Mouse (Mus musculus) spleen, adult 2 months (tissue): ENCODE measurements around the gene Atp1a4. TPM values are rescaled to one million over a fixed set of nuclear protein-coding genes. Genes with fewer than 3 reads are reported as not detected.

Source experiments
- DNase-seq, 2 experiments: peaks; one replicate each; pipeline versions ENCODE4 v3.0.0 to v3.0.0-alpha.2; 2012 to 2021; ENCODE audit warnings: low spot score in 2 of 2, low read depth in 1 of 2
- H3K27ac ChIP-seq: fragments of 200-500 bp; 2 replicates; pipeline ENCODE4 v1.5.1; 2012; ENCODE audit warnings: low read length, inconsistent platforms; ENCODE audit not compliant: insufficient read depth
- H3K27me3 ChIP-seq: fragments of 200-500 bp; 2 replicates; pipeline ENCODE4 v1.6.1; 2012; ENCODE audit warnings: mild to moderate bottlenecking, moderate library complexity, low read length, inconsistent platforms; ENCODE audit not compliant: control insufficient read depth, insufficient read depth
- H3K36me3 ChIP-seq: fragments of 200-500 bp; 2 replicates; pipeline ENCODE4 v1.6.1; 2012; ENCODE audit warnings: mild to moderate bottlenecking, low read length, inconsistent platforms; ENCODE audit not compliant: control insufficient read depth, insufficient read depth
- H3K4me1 ChIP-seq: fragments of 200-500 bp; 2 replicates; pipeline ENCODE4 v1.6.1; 2011; ENCODE audit warnings: inconsistent platforms; ENCODE audit not compliant: control insufficient read depth, insufficient read depth, insufficient read length
- H3K4me3 ChIP-seq: fragments of 200-500 bp; 2 replicates; pipeline ENCODE4 v1.5.1; 2011; ENCODE audit warnings: mild to moderate bottlenecking, inconsistent platforms; ENCODE audit not compliant: insufficient read depth, insufficient read length; ENCODE audit errors: extremely low read depth
- CTCF ChIP-seq: fragments of 200-500 bp; IDR thresholded peaks from 2 replicates; pipeline ENCODE4 v1.5.1; 2011; ENCODE audit warnings: mild to moderate bottlenecking, inconsistent platforms; ENCODE audit not compliant: insufficient read depth, insufficient read length, insufficient replicate concordance; ENCODE audit errors: extremely low read depth
- POLR2A ChIP-seq: fragments of 200-500 bp; IDR thresholded peaks from 2 replicates; pipeline ENCODE4 v1.6.1; 2011; ENCODE audit warnings: low read depth, low read length, inconsistent platforms
- WGBS: fragments of 180-500 bp; shearing (Covaris S2); methylation state at CpG from one replicate; pipeline ENCODE4 v1.1.7; 2018; 5-methylcytosine and 5-hydroxymethylcytosine counted together
- polyA plus RNA-seq: library from polyadenylated mRNA; depleted of rRNA; stranded (reverse); fragments of >200 nt; gene quantifications from 2 replicates; pipeline ENCODE4 v1.2.3, GENCODE M21; 2012

Gene Atp1a4
- polyA plus RNA-seq, 1 experiment, result not detected

- WGBS, result 58% methylated on average over 6 of the region's 6 CpGs
- Histone ChIP-seq H3K27me3 (no peaks in the 10 kb centered on the region), H3K4me3 (no peak overlapping the region), H3K27ac (no peak overlapping the region), H3K4me1 (peaks cover 7% of the 10 kb centered on the region; the same call in 1 of the 2 replicates), H3K36me3 (no peaks in the 10 kb centered on the region)
- no peak for DNase-seq
- TF ChIP-seq POLR2A, result no peak
- no peak for TF ChIP-seq CTCF
These were observed 44.6 kb upstream of the Atp1a4 start for GRCm38 (mm10) chr1:172302851-172303250.

GRCm38 (mm10) chr1:172302311-172302710, 44.1 kb upstream of the Atp1a4 start:
- H3K36me3 ChIP-seq, result no peaks in the 10 kb centered on the region
- peaks cover 7% of the 10 kb centered on the region; the same call in 1 of the 2 replicates for H3K4me1 ChIP-seq
- no peaks in the 10 kb centered on the region for H3K27me3 ChIP-seq
- H3K4me3 ChIP-seq, result no peak overlapping the region
- no peak for DNase-seq
- no peak overlapping the region for H3K27ac ChIP-seq
- WGBS, result 46% methylated on average over 3 of the region's 3 CpGs
- TF ChIP-seq CTCF, result no peak
- TF ChIP-seq POLR2A, result no peak

DNA sequence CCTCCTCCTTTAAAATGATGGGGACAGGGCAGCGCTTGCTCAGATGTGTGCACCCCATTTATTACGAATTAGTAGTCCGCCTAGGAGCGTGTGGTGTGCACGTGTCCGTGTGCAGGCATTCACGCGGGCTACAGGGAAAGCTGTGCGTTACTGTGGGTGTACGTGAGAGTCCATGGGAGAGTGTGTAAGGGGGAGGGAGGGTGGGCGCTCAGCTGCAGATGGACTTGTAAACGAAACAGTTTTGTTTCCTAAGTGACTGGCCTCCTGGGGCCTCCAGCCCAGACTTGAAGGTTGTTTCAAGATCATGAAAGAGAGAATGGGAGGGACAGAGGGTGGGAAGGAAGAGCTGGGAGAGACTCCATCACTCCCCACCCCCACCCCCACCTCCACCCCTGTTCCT, 43.0 kb upstream of the Atp1a4 start:
- H3K27me3 ChIP-seq, result no peaks in the 10 kb centered on the region
- 80% methylated on average over 12 of the region's 12 CpGs for WGBS

GRCm38 (mm10) chr1:172300247-172300646, 42.0 kb upstream of the Atp1a4 start:
- TF ChIP-seq POLR2A, result no peak
- TF ChIP-seq CTCF, result no peak
- H3K27me3 ChIP-seq, result no peaks in the 10 kb centered on the region
- no peak overlapping the region for H3K4me3 ChIP-seq
- 68% methylated on average over 5 of the region's 5 CpGs for WGBS
- no peaks in the 10 kb centered on the region for H3K36me3 ChIP-seq
- no peaks in the 10 kb centered on the region for H3K4me1 ChIP-seq
- no peak overlapping the region for H3K27ac ChIP-seq
- no peak for DNase-seq

More for the DNA sequence above, 43.0 kb upstream of the Atp1a4 start:
- Histone ChIP-seq H3K4me1 (peaks cover 4% of the 10 kb centered on the region; the same call in 1 of the 2 replicates), H3K27ac (no peak overlapping the region), H3K36me3 (no peaks in the 10 kb centered on the region), H3K4me3 (no peak overlapping the region)
- TF ChIP-seq POLR2A (no peak), CTCF (no peak)
- no peak for DNase-seq

- TF ChIP-seq CTCF, result no peak
- no peak for TF ChIP-seq POLR2A
- H3K27me3 ChIP-seq, result no peaks in the 10 kb centered on the region
- no peak for DNase-seq
- H3K27ac ChIP-seq, result no peak overlapping the region
- 84% methylated on average over 7 of the region's 7 CpGs for WGBS
- H3K4me1 ChIP-seq, result no peaks in the 10 kb centered on the region
- no peaks in the 10 kb centered on the region for H3K36me3 ChIP-seq
- no peak overlapping the region for H3K4me3 ChIP-seq
These were observed 41.3 kb upstream of the Atp1a4 start for GRCm38 (mm10) chr1:172299528-172299927.

DNA sequence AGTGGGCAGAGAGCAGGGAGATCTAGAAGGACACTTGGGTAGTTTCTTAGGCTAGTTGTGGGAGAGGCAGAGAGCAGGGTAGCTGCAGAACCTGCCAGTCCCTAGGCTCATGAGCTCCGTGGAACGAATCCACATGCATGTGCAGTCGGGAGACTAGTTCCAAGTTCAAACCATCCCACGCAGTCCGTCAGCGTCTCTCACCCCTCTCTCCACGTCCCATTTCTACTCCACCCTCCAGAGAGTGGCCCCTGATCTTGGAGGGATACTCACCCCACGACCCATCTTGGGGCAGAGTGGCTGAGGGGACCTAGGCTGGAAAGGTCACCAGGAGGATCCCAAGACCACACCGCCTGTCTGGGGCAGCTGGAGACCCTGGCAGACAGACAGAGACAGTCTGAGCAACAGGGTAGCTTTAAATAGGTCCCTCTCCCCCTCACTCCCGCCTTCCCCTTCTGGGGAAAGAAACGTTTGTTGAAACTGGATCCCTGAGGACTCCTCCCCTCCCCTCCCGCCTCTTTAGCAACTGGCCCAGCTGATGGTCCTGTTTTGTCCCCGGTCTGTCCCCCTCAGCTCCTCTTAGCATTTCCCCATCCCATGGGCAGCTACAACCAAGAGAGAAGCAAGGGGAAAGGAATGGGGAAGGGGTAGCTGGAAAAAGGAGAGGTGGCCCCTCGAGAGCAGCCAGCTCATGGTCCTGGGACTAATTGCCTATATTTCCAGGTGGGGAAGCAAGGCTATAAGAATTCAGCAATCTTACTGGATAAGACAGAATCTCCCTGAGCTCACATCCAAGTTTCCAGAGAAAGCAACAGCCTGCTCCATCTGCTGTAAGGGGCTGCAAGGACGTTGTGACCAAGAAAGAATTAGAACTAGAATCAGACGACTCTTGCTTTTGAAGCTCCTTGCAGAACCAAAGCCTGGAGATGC, 39.7 kb upstream of the Atp1a4 start, which contains the start of gene Atp1a2:
TSS of gene Atp1a2 (minus strand) at position 454 of the 927 bp plus-strand sequence.
- no peak within 1 kb of the TSS; the same call in 1 of the 2 replicates for H3K4me3 ChIP-seq
- WGBS, result 71% methylated on average over 16 of the region's 16 CpGs

DNA sequence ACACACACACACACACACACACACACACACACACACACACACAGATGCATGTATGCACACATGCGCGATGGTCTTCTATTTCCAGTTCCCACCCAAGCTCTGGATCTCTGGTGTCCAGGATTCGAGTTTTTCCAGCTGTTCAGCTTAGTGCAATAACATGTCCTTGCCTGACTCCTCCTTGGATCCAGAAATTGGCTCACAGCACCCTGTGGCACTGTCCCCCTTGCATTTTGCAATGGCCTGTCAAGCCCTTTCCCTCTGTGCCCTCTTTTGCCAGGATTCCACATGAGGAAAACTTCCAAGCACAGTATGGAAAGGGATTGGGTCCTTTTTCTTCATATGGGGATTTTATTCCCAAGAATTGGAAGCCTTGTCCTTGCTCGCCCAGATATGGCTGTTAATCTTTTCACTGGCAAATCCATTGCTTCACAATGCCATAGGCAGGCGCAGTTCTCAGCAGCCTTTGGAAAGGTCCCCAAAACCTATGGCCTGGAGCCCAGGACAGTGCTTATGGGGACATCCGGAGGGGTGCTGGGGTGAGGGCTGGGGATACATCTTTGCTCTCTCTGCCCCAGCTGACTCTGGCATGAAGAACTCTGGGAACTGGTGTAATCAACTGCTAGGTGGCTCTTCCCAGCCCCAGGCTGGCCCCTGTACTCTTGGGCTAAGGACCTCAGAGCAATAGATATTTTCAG, 38.7 kb upstream of the Atp1a4 start:
- H3K4me3 ChIP-seq, result no peak overlapping the region
- no peaks in the 10 kb centered on the region for H3K27me3 ChIP-seq

More for the DNA sequence above, 39.7 kb upstream of the Atp1a4 start, which contains the start of gene Atp1a2:
- TF ChIP-seq POLR2A, result no peak
- no peak for TF ChIP-seq CTCF
- Histone ChIP-seq H3K36me3 (no peaks in the 10 kb centered on the region), H3K27me3 (no peaks in the 10 kb centered on the region), H3K27ac (no peak within 1 kb of the TSS), H3K4me1 (no peaks in the 10 kb centered on the region)
- no peak for DNase-seq

More for the DNA sequence above, 38.7 kb upstream of the Atp1a4 start:
- no peaks in the 10 kb centered on the region for H3K4me1 ChIP-seq
- no peak for DNase-seq
- no peak for TF ChIP-seq CTCF
- TF ChIP-seq POLR2A, result no peak
- H3K27ac ChIP-seq, result no peak overlapping the region
- no peaks in the 10 kb centered on the region for H3K36me3 ChIP-seq
- WGBS, result 86% methylated on average over 6 of the region's 6 CpGs
